Mouse (Mus musculus) embryonic facial prominence, embryonic 14.5 days (tissue): ENCODE results near the gene Fbrs. TPM values are rescaled to one million over a fixed set of nuclear protein-coding genes. Genes with fewer than 3 reads are reported as not detected.

Source experiments
- ATAC-seq: fragments of 200-750 bp; cut with Nextera tagmentation; 2 replicates; pipeline ENCODE4 v1.8.0; 2017; ENCODE audit warnings: low read depth, moderate number of reproducible peaks, moderate TSS enrichment
- DNase-seq: peaks from one replicate; pipeline ENCODE4 v3.0.0-alpha.2; 2015; ENCODE audit warnings: low spot score
- H3K27ac ChIP-seq: fragments of 300-500 bp; sonication (generic); replicated peaks from 2 replicates; pipeline ENCODE4 v1.5.1; 2014; ENCODE audit warnings: low read depth, mild to moderate bottlenecking, low read length, moderate library complexity
- H3K27me3 ChIP-seq: fragments of 300-500 bp; sonication (generic); replicated peaks from 2 replicates; pipeline ENCODE4 v1.6.1; 2014; ENCODE audit warnings: low read length; ENCODE audit not compliant: control insufficient read depth, insufficient read depth
- H3K36me3 ChIP-seq: fragments of 300-500 bp; sonication (generic); 2 replicates; pipeline ENCODE4 v1.6.1; 2014; ENCODE audit warnings: low read length, mixed read lengths; ENCODE audit not compliant: control insufficient read depth, insufficient read depth
- H3K4me1 ChIP-seq: fragments of 300-500 bp; sonication (generic); 2 replicates; pipeline ENCODE4 v1.6.1; 2014; ENCODE audit warnings: antibody characterized with exemption, low read length; ENCODE audit not compliant: control insufficient read depth, insufficient read depth
- H3K4me2 ChIP-seq: fragments of 300-500 bp; sonication (generic); 2 replicates; pipeline ENCODE4 v1.6.1; 2014; ENCODE audit warnings: low read depth, mild to moderate bottlenecking, low read length, moderate library complexity, mixed read lengths
- H3K4me3 ChIP-seq: fragments of 300-500 bp; sonication (generic); 2 replicates; pipeline ENCODE4 v1.5.1; 2014; ENCODE audit warnings: low read depth, mild to moderate bottlenecking, low read length
- H3K9ac ChIP-seq: fragments of 300-500 bp; sonication (generic); 2 replicates; pipeline ENCODE4 v1.6.1; 2014; ENCODE audit warnings: low read depth, mild to moderate bottlenecking, low read length, moderate library complexity, mixed read lengths
- H3K9me3 ChIP-seq: fragments of 300-500 bp; sonication (generic); 2 replicates; pipeline ENCODE4 v1.6.1; 2016; ENCODE audit warnings: low read length; ENCODE audit not compliant: control insufficient read depth
- WGBS: fragments of 180-500 bp; shearing (Covaris S2); extraction: QIAGEN DNeasy Blood & Tissue Kit; methylation state at CpG from one replicate; pipeline ENCODE4 v1.1.7; 2014; 5-methylcytosine and 5-hydroxymethylcytosine counted together
- polyA plus RNA-seq: library from polyadenylated mRNA; unstranded; fragments of >200 nt; fragmentation: Nextera tagmentation; extraction: Ambion mirVana; gene quantifications from 2 replicates; pipeline ENCODE4 v1.2.1, GENCODE M21; 2014

Fbrs gene
- polyA plus RNA-seq, 1 experiment from 2014 or later = 15.0 TPM

GRCm38 (mm10) chr7:127472060-127472459 is 6.9 kb upstream of the Fbrs start:
- H3K36me3 ChIP-seq = peaks cover 56% of the 10 kb centered on the region
- peak overlapping the region; percentile 98 for H3K27ac ChIP-seq
- H3K27me3 ChIP-seq = no peaks in the 10 kb centered on the region
- 7% methylated on average over 4 of the region's 7 CpGs for WGBS
- H3K4me1 ChIP-seq = peaks cover 10% of the 10 kb centered on the region
- peak overlapping the region; percentile 89 for H3K9ac ChIP-seq
- peak overlapping the region; percentile 77 for H3K4me3 ChIP-seq
- H3K4me2 ChIP-seq = peak overlapping the region; percentile 70
- H3K9me3 ChIP-seq = no peaks in the 10 kb centered on the region
- ATAC-seq (no peak), DNase-seq (peak; percentile 52)

DNA sequence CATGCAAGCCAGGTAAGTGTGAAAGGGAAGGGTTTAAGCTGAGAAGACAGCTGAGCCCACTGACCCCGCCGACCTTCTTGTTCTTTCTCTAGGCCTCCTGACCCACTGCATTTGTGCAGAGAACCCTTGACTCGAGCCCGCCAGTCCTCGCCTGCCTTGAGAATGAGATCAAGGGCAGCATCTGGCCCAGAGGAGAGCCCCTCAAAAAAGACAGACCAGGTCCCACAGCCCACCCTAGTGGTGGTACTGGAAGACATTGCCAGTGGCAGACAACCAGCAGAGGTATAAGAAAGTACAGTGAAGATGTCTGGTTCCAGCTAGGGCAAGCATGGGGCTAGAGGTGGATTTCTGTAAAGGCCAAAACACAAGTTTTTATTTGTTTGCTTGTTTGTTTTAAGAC is 5.3 kb upstream of the Fbrs start:
- H3K27ac ChIP-seq = no peak overlapping the region

GRCm38 (mm10) chr7:127474378-127475070 is 4.5 kb upstream of the Fbrs start:
- 79% methylated on average over 6 of the region's 6 CpGs for WGBS
- DNase-seq = peak; percentile 26
- H3K27ac ChIP-seq = no peak overlapping the region

More for the DNA sequence above, 5.3 kb upstream of the Fbrs start:
- peaks cover 10% of the 10 kb centered on the region for H3K4me1 ChIP-seq
- DNase-seq (peak; percentile 10), ATAC-seq (no peak)
- H3K4me2 ChIP-seq = no peak overlapping the region
- H3K9ac ChIP-seq = no peak overlapping the region
- 83% methylated on average over 5 of the region's 5 CpGs for WGBS
- no peaks in the 10 kb centered on the region for H3K9me3 ChIP-seq
- no peak overlapping the region for H3K4me3 ChIP-seq
- H3K27me3 ChIP-seq = no peaks in the 10 kb centered on the region
- peaks cover 43% of the 10 kb centered on the region for H3K36me3 ChIP-seq

GRCm38 (mm10) chr7:127475186-127475740 is 3.7 kb upstream of the Fbrs start:
- H3K9ac ChIP-seq = no peak overlapping the region
- H3K4me2 ChIP-seq = no peak overlapping the region
- H3K4me3 ChIP-seq = no peak overlapping the region
- no peak overlapping the region for H3K27ac ChIP-seq
- H3K9me3 ChIP-seq = no peaks in the 10 kb centered on the region
- WGBS = 94% methylated on average over 11 of the region's 11 CpGs
- no peak for ATAC-seq
- H3K36me3 ChIP-seq = peaks cover 41% of the 10 kb centered on the region
- peaks cover 11% of the 10 kb centered on the region for H3K4me1 ChIP-seq
- DNase-seq = no peak
- no peaks in the 10 kb centered on the region for H3K27me3 ChIP-seq

More at GRCm38 (mm10) chr7:127474378-127475070, 4.5 kb upstream of the Fbrs start:
- Histone ChIP-seq H3K36me3 (peaks cover 40% of the 10 kb centered on the region), H3K27me3 (no peaks in the 10 kb centered on the region), H3K4me1 (peaks cover 6% of the 10 kb centered on the region), H3K9ac (no peak overlapping the region), H3K4me3 (no peak overlapping the region), H3K9me3 (no peaks in the 10 kb centered on the region), H3K4me2 (no peak overlapping the region)
- no peak for ATAC-seq

- Histone ChIP-seq H3K9me3 (no peaks in the 10 kb centered on the region), H3K9ac (no peak overlapping the region), H3K27me3 (no peaks in the 10 kb centered on the region), H3K27ac (no peak overlapping the region), H3K4me3 (no peak overlapping the region), H3K4me1 (peaks cover 16% of the 10 kb centered on the region), H3K4me2 (no peak overlapping the region), H3K36me3 (peaks cover 50% of the 10 kb centered on the region)
- WGBS = 96% methylated on average over 11 of the region's 11 CpGs
- ATAC-seq = no peak
- DNase-seq = no peak
Observed at GRCm38 (mm10) chr7:127476336-127476735, 2.7 kb upstream of the Fbrs start.

GRCm38 (mm10) chr7:127476855-127477254 is 2.1 kb upstream of the Fbrs start:
- 81% methylated on average over 4 of the region's 4 CpGs for WGBS
- H3K27ac ChIP-seq = peak overlapping the region; percentile 97; the same call in 1 of the 2 replicates

DNA sequence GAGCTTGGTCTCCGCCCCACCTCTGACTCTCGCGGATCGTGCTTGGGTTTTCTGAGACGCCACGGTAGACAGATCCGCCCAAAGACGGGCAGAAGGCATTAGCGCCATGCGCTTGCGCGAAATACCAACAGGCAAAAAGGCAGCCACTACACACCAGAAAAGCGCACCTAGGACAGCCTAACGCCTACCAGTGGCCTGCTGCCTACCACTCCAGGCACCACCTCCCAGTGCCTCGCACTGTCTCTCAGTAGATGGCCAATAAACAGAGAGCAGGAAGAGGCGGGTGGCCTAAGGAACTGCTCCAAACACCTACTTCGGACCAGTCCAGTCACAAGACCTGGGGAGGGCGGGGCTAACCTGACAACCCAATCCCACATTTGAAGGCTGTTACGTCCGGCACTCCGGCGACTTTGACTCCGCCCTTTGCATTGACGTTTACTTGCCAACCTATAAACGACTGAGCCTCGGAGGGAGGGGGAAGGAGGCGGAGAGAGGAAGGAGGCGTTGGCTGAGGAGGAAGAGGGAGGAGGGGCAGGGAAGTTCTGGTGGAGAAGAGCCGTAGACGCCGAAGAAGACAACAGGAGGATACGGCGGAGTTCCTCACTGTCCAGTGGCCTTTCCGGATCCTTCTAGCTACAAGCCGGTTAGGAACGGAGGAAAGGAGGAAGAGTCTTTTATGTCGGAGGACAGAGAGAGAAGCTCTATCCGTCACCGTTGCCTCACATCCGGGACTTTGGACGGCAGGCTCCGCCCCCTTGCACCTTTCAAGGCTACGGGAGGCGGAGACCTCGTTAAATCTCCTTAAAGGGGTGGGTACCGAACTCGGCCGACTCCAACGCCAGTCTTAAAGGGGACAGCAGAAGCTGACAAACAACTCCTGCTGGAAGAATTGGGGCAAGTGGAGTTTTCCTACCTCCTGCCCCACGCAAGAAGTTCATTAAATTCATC is 1.0 kb upstream of the Fbrs start:
- H3K4me1 ChIP-seq = peaks cover 11% of the 10 kb centered on the region
- H3K27me3 ChIP-seq = no peaks in the 10 kb centered on the region
- DNase-seq = peak; percentile 100
- H3K9ac ChIP-seq = peak overlapping the region; percentile 96
- WGBS = 1% methylated on average over 48 of the region's 50 CpGs
- H3K4me2 ChIP-seq = peak overlapping the region; percentile 98
- peak overlapping the region; percentile 97 for H3K27ac ChIP-seq
- H3K4me3 ChIP-seq = peak overlapping the region; percentile 97
- no peaks in the 10 kb centered on the region for H3K9me3 ChIP-seq
- peak; percentile 94 for ATAC-seq
- peaks cover 66% of the 10 kb centered on the region for H3K36me3 ChIP-seq

More at GRCm38 (mm10) chr7:127476855-127477254, 2.1 kb upstream of the Fbrs start:
- peak overlapping the region; percentile 59 for H3K4me2 ChIP-seq
- H3K4me3 ChIP-seq = peak overlapping the region; percentile 97
- no peak for ATAC-seq
- H3K4me1 ChIP-seq = peaks cover 16% of the 10 kb centered on the region
- no peaks in the 10 kb centered on the region for H3K27me3 ChIP-seq
- DNase-seq = no peak
- H3K36me3 ChIP-seq = peaks cover 55% of the 10 kb centered on the region
- peak overlapping the region; percentile 96 for H3K9ac ChIP-seq
- H3K9me3 ChIP-seq = no peaks in the 10 kb centered on the region
